In genomic region chr11:80080826-80081728, GRCm38 (mm10) we compare ENCODE assay signal across 8 mouse cellular contexts. TPM values are rescaled to one million over a fixed set of nuclear protein-coding genes. Genes with fewer than 3 reads are reported as not detected.
A peak's percentile ranks its signal among the peaks of the same experiment; 100 is the strongest.
DNase-seq lines count a peak whose midpoint lies in the region; ATAC-seq lines count a peak whose summit lies in the region.

Crlf3 (minus strand) TSS chr11:80080991.

- 0 out of 2 replicates have a peak, but pooled peaks cover 3% of the 10 kb centered on the region for H3K36me3 ChIP-seq in embryonic facial prominence, embryonic 14.5 days (ENCODE audit: control insufficient read depth, insufficient read depth, low read length)
- H3K36me3 ChIP-seq in kidney, embryonic 14.5 days (ENCODE audit: control insufficient read depth, insufficient read depth, low read length): no peaks in the 10 kb centered on the region
- H3K36me3 ChIP-seq in limb, embryonic 15.5 days: no peaks in the 10 kb centered on the region

- DNase-seq in 3T3-L1 (ENCODE audit: low read depth, low spot score): peak; percentile 88
- peak; percentile 87 to 91 for DNase-seq in adrenal gland, postnatal 4 days (ENCODE audit: low spot score in 2 of 2)
- DNase-seq in embryonic facial prominence, embryonic 14.5 days (ENCODE audit: low spot score): peak; percentile 95
- DNase-seq in heart, adult 9 months (ENCODE audit: low spot score in 2 of 2): peak; percentile 92 to 94
- DNase-seq in monocyte, adult 2 months (ENCODE audit: low read depth in 1 of 2, low spot score in 2 of 2): peak; percentile 79 to 89
- peak; percentile 93 for DNase-seq in spleen, postnatal 36 days (ENCODE audit: low spot score in 2 of 2)

- H3K27me3 ChIP-seq in embryonic facial prominence, embryonic 14.5 days (replicated peaks; ENCODE audit: control insufficient read depth, insufficient read depth, low read length): no peaks in the 10 kb centered on the region
- H3K27me3 ChIP-seq in kidney, embryonic 14.5 days (ENCODE audit: control insufficient read depth, insufficient read depth, low read length): no peaks in the 10 kb centered on the region
- H3K27me3 ChIP-seq in limb, embryonic 15.5 days: no peaks in the 10 kb centered on the region

- H3K4me3 ChIP-seq in embryonic facial prominence, embryonic 14.5 days (ENCODE audit: low read depth, low read length): peak within 1 kb of the TSS; percentile 96
- peak within 1 kb of the TSS; percentile 91 for H3K4me3 ChIP-seq in kidney, embryonic 14.5 days (ENCODE audit: low read length)
- H3K4me3 ChIP-seq in limb, embryonic 15.5 days: peak within 1 kb of the TSS; percentile 97

- peak within 1 kb of the TSS; percentile 79 for H3K4me2 ChIP-seq in embryonic facial prominence, embryonic 14.5 days (ENCODE audit: low read depth, low read length)
- H3K4me2 ChIP-seq in kidney, embryonic 14.5 days (replicated peaks; ENCODE audit: low read depth, low read length): peak within 1 kb of the TSS; percentile 48
- peak within 1 kb of the TSS; percentile 61 for H3K4me2 ChIP-seq in limb, embryonic 15.5 days

- H3K9ac ChIP-seq in embryonic facial prominence, embryonic 14.5 days (ENCODE audit: low read depth, low read length): peak within 1 kb of the TSS; percentile 98
- H3K9ac ChIP-seq in kidney, embryonic 14.5 days (ENCODE audit: low read depth, low read length): peak within 1 kb of the TSS; percentile 94
- H3K9ac ChIP-seq in limb, embryonic 15.5 days: peak within 1 kb of the TSS; percentile 95

- WGBS in embryonic facial prominence, embryonic 14.5 days: 6% methylated on average over 30 of the region's 55 CpGs
- WGBS in kidney, embryonic 14.5 days: 4% methylated on average over 54 of the region's 55 CpGs
- WGBS in limb, embryonic 15.5 days: 4% methylated on average over 55 of the region's 55 CpGs

- H3K4me1 ChIP-seq in embryonic facial prominence, embryonic 14.5 days (ENCODE audit: control insufficient read depth, insufficient read depth, low read length): peaks cover 15% of the 10 kb centered on the region
- H3K4me1 ChIP-seq in kidney, embryonic 14.5 days (ENCODE audit: control insufficient read depth, insufficient read depth, low read length): no peaks in the 10 kb centered on the region
- peaks cover 16% of the 10 kb centered on the region for H3K4me1 ChIP-seq in limb, embryonic 15.5 days

- H3K9me3 ChIP-seq in embryonic facial prominence, embryonic 14.5 days (ENCODE audit: control insufficient read depth, low read length): no peaks in the 10 kb centered on the region
- H3K9me3 ChIP-seq in kidney, embryonic 14.5 days (ENCODE audit: control insufficient read depth, low read length): no peaks in the 10 kb centered on the region
- no peaks in the 10 kb centered on the region for H3K9me3 ChIP-seq in limb, embryonic 15.5 days

- H3K27ac ChIP-seq in embryonic facial prominence, embryonic 14.5 days (replicated peaks; ENCODE audit: low read depth, low read length): peak within 1 kb of the TSS; percentile 93
- peak within 1 kb of the TSS; percentile 96 for H3K27ac ChIP-seq in kidney, embryonic 14.5 days (ENCODE audit: low read depth, low read length)
- H3K27ac ChIP-seq in limb, embryonic 15.5 days: peak within 1 kb of the TSS; percentile 96

- peak; percentile 95 for ATAC-seq in embryonic facial prominence, embryonic 14.5 days (ENCODE audit: low read depth)
- ATAC-seq in kidney, embryonic 14.5 days (ENCODE audit: low FRiP score, low TSS enrichment): peak; percentile 94
- peak; percentile 93 for ATAC-seq in limb, embryonic 15.5 days (ENCODE audit: insufficient number of reproducible peaks, low FRiP score, low TSS enrichment, low read depth)

RNA-seq across cellular contexts. Expression of gene Crlf3, which starts in this region (rescaled TPM):
- 10 to 100 TPM; 25.1 to 28.0 TPM for total RNA-seq in adrenal gland, postnatal 4 days (2021)
- polyA plus RNA-seq in embryonic facial prominence, embryonic 14.5 days (2014; fragmentation: Nextera tagmentation; extraction: Ambion mirVana): 39.5 and 40.9 TPM in 2 replicates
- polyA plus RNA-seq in kidney, embryonic 14.5 days (2014; fragmentation: Nextera tagmentation; extraction: Ambion mirVana): 36.9 and 48.2 TPM in 2 replicates
- 44.2 and 44.4 TPM in 2 replicates for polyA plus RNA-seq in limb, embryonic 15.5 days (2015; fragmentation: Nextera tagmentation; extraction: Ambion mirVana)

Comparison
In these comparisons a context has a peak if more than half of its experiments do, and no peak if none do; other contexts are left out.
1. Peak in every context shown above with its lines: DNase-seq, ATAC-seq, H3K4me3 ChIP-seq and H3K27ac ChIP-seq.